Mouse (Mus musculus) midbrain, embryonic 10.5 days (tissue): ENCODE measurements around the gene Metrn. TPM values are rescaled to one million over a fixed set of nuclear protein-coding genes. Genes with fewer than 3 reads are reported as not detected.
A peak's percentile ranks its signal among the peaks of the same experiment; 100 is the strongest.

ENCODE experiments used
- DNase-seq: peaks from one replicate; pipeline ENCODE4 v3.0.0-alpha.2; 2017; ENCODE audit warnings: low spot score
- H3K27ac ChIP-seq: fragments of 300-500 bp; sonication (generic); replicated peaks from 2 replicates; pipeline ENCODE4 v1.5.1; 2016; ENCODE audit warnings: mild to moderate bottlenecking
- H3K27me3 ChIP-seq: fragments of 300-500 bp; sonication (generic); 2 replicates; pipeline ENCODE4 v1.6.1; 2016; ENCODE audit warnings: low read depth, mild to moderate bottlenecking; ENCODE audit not compliant: poor library complexity, severe bottlenecking
- H3K36me3 ChIP-seq: fragments of 300-500 bp; sonication (generic); 2 replicates; pipeline ENCODE4 v1.6.1; 2016; ENCODE audit warnings: mild to moderate bottlenecking, moderate library complexity
- H3K4me1 ChIP-seq: fragments of 300-500 bp; sonication (generic); 2 replicates; pipeline ENCODE4 v1.6.1; 2016
- H3K4me3 ChIP-seq: fragments of 300-500 bp; sonication (generic); 2 replicates; pipeline ENCODE4 v1.5.1; 2016; ENCODE audit warnings: mild to moderate bottlenecking, moderate library complexity
- H3K9me3 ChIP-seq: fragments of 300-500 bp; sonication (generic); replicated peaks from 2 replicates; pipeline ENCODE4 v1.6.1; 2016; ENCODE audit warnings: mild to moderate bottlenecking
- WGBS: fragments of 180-500 bp; shearing (Covaris S2); methylation state at CpG from one replicate; pipeline ENCODE4 v1.1.7; 2016; 5-methylcytosine and 5-hydroxymethylcytosine counted together
- polyA plus RNA-seq: library from polyadenylated mRNA; unstranded; fragments of >200 nt; fragmentation: Nextera tagmentation; extraction: Ambion mirVana; gene quantifications from 2 replicates; pipeline ENCODE4 v1.2.1, GENCODE M21; 2016

Gene Metrn
- polyA plus RNA-seq, 1 experiment from 2014 or later, result 205 TPM

GRCm38 (mm10) chr17:25792615-25793014, 4.3 kb downstream of the Metrn start, which contains the start of gene Fam173a:
TSS of gene Fam173a (minus strand) at chr17:25792901.
- Histone ChIP-seq H3K27ac (peak within 1 kb of the TSS; percentile 96), H3K4me1 (peaks cover 69% of the 10 kb centered on the region), H3K9me3 (no peaks in the 10 kb centered on the region), H3K27me3 (no peaks in the 10 kb centered on the region), H3K4me3 (peak within 1 kb of the TSS; percentile 85), H3K36me3 (peaks cover 50% of the 10 kb centered on the region)
- peak; percentile 70 for DNase-seq
- WGBS, result 1% methylated on average over 14 of the region's 14 CpGs

- Histone ChIP-seq H3K9me3 (no peaks in the 10 kb centered on the region), H3K27ac (peak overlapping the region; percentile 96), H3K4me1 (peaks cover 63% of the 10 kb centered on the region), H3K36me3 (peaks cover 57% of the 10 kb centered on the region), H3K4me3 (peak overlapping the region; percentile 85), H3K27me3 (no peaks in the 10 kb centered on the region)
- DNase-seq, result peak; percentile 86
- WGBS, result under 1% methylated on average over 45 of the region's 45 CpGs
Observed at GRCm38 (mm10) chr17:25791843-25792527, 5.0 kb downstream of the Metrn start.

- peaks cover 61% of the 10 kb centered on the region for H3K4me1 ChIP-seq
- peak overlapping the region; percentile 85 for H3K4me3 ChIP-seq
- peak; percentile 43 for DNase-seq
- H3K9me3 ChIP-seq, result no peaks in the 10 kb centered on the region
- H3K27me3 ChIP-seq, result no peaks in the 10 kb centered on the region
- peaks cover 60% of the 10 kb centered on the region for H3K36me3 ChIP-seq
- WGBS, result 36% methylated on average over 19 of the region's 19 CpGs
- peak overlapping the region; percentile 96 for H3K27ac ChIP-seq
Observed at GRCm38 (mm10) chr17:25791320-25791842, 5.6 kb downstream of the Metrn start.

GRCm38 (mm10) chr17:25786781-25787504, 10.0 kb downstream of the Metrn start:
- Histone ChIP-seq H3K4me1 (peaks cover 49% of the 10 kb centered on the region), H3K27ac (no peak overlapping the region), H3K4me3 (no peak overlapping the region), H3K36me3 (peaks cover 61% of the 10 kb centered on the region), H3K9me3 (no peaks in the 10 kb centered on the region), H3K27me3 (no peaks in the 10 kb centered on the region)
- DNase-seq, result no peak
- WGBS, result 93% methylated on average over 9 of the region's 9 CpGs

- DNase-seq, result no peak
- peaks cover 68% of the 10 kb centered on the region for H3K36me3 ChIP-seq
- WGBS, result 85% methylated on average over 3 of the region's 3 CpGs
- peak within 1 kb of the TSS; percentile 77 for H3K4me3 ChIP-seq
- no peaks in the 10 kb centered on the region for H3K27me3 ChIP-seq
- peaks cover 44% of the 10 kb centered on the region for H3K4me1 ChIP-seq
- no peaks in the 10 kb centered on the region for H3K9me3 ChIP-seq
- peak within 1 kb of the TSS; percentile 96 for H3K27ac ChIP-seq
Observed at GRCm38 (mm10) chr17:25786280-25786679, 10.7 kb downstream of the Metrn start, which contains the start of gene Ccdc78. TSS of gene Ccdc78 (plus strand) at chr17:25786580.

GRCm38 (mm10) chr17:25785281-25785745, 11.6 kb downstream of the Metrn start, which contains the start of gene Haghl:
TSS of gene Haghl (minus strand) at chr17:25785673.
- WGBS, result under 1% methylated on average over 23 of the region's 23 CpGs
- Histone ChIP-seq H3K27me3 (no peaks in the 10 kb centered on the region), H3K4me1 (peaks cover 38% of the 10 kb centered on the region), H3K9me3 (no peaks in the 10 kb centered on the region), H3K27ac (peak within 1 kb of the TSS; percentile 96), H3K4me3 (peak within 1 kb of the TSS; percentile 77), H3K36me3 (peaks cover 73% of the 10 kb centered on the region)
- DNase-seq, result peak; percentile 98

- Histone ChIP-seq H3K36me3 (peaks cover 70% of the 10 kb centered on the region), H3K27ac (peak overlapping the region; percentile 96), H3K4me1 (peaks cover 38% of the 10 kb centered on the region), H3K27me3 (no peaks in the 10 kb centered on the region), H3K4me3 (peak overlapping the region; percentile 77), H3K9me3 (no peaks in the 10 kb centered on the region)
- 85% methylated on average over 15 of the region's 15 CpGs for WGBS
- DNase-seq, result no peak
Observed at GRCm38 (mm10) chr17:25783861-25784574, 12.9 kb downstream of the Metrn start.

- Histone ChIP-seq H3K36me3 (peaks cover 66% of the 10 kb centered on the region), H3K9me3 (no peaks in the 10 kb centered on the region), H3K27me3 (no peaks in the 10 kb centered on the region), H3K4me3 (peak overlapping the region; percentile 77; the same call in 1 of the 2 replicates), H3K4me1 (peaks cover 38% of the 10 kb centered on the region), H3K27ac (no peak overlapping the region)
- 88% methylated on average over 7 of the region's 7 CpGs for WGBS
- no peak for DNase-seq
Observed at GRCm38 (mm10) chr17:25783086-25783485, 13.8 kb downstream of the Metrn start.

GRCm38 (mm10) chr17:25781339-25781738, 15.6 kb downstream of the Metrn start:
- no peak overlapping the region for H3K27ac ChIP-seq
- no peaks in the 10 kb centered on the region for H3K9me3 ChIP-seq
- H3K4me1 ChIP-seq, result peaks cover 38% of the 10 kb centered on the region
- DNase-seq, result no peak
- H3K27me3 ChIP-seq, result no peaks in the 10 kb centered on the region
- no peak overlapping the region for H3K4me3 ChIP-seq
- WGBS, result 88% methylated on average over 6 of the region's 6 CpGs
- H3K36me3 ChIP-seq, result peaks cover 65% of the 10 kb centered on the region

- DNase-seq, result no peak
- H3K36me3 ChIP-seq, result peaks cover 50% of the 10 kb centered on the region
- no peaks in the 10 kb centered on the region for H3K27me3 ChIP-seq
- H3K9me3 ChIP-seq, result no peaks in the 10 kb centered on the region
- no peak overlapping the region for H3K27ac ChIP-seq
- H3K4me1 ChIP-seq, result peaks cover 32% of the 10 kb centered on the region
- H3K4me3 ChIP-seq, result no peak overlapping the region
- 93% methylated on average over 5 of the region's 5 CpGs for WGBS
Observed at GRCm38 (mm10) chr17:25777948-25778347, 19.0 kb downstream of the Metrn start.

GRCm38 (mm10) chr17:25775318-25776062, 21.4 kb downstream of the Metrn start:
- peaks cover 24% of the 10 kb centered on the region for H3K4me1 ChIP-seq
- no peaks in the 10 kb centered on the region for H3K9me3 ChIP-seq
- DNase-seq, result no peak
- H3K27ac ChIP-seq, result no peak overlapping the region
- WGBS, result 82% methylated on average over 10 of the region's 10 CpGs
- H3K36me3 ChIP-seq, result peaks cover 26% of the 10 kb centered on the region
- H3K27me3 ChIP-seq, result no peaks in the 10 kb centered on the region
- H3K4me3 ChIP-seq, result 0 out of 2 replicates have a peak overlapping the region, but pooled peaks have one; percentile 81
